Mouse (Mus musculus) heart, embryonic 12.5 days (tissue): ENCODE measurements around the gene Ush2a. TPM values are rescaled to one million over a fixed set of nuclear protein-coding genes. Genes with fewer than 3 reads are reported as not detected.
A peak's percentile ranks its signal among the peaks of the same experiment; 100 is the strongest.

Source experiments
- ATAC-seq: fragments of 200-750 bp; cut with Nextera tagmentation; 2 replicates; pipeline ENCODE4 v1.8.0; 2017; ENCODE audit warnings: moderate TSS enrichment, moderate library complexity; ENCODE audit not compliant: insufficient number of reproducible peaks, low FRiP score
- H3K27ac ChIP-seq: fragments of 300-500 bp; sonication (generic); 2 replicates; pipeline ENCODE4 v1.5.1; 2016; ENCODE audit warnings: mild to moderate bottlenecking, moderate library complexity; ENCODE audit not compliant: poor library complexity, severe bottlenecking
- H3K27me3 ChIP-seq: fragments of 300-500 bp; sonication (generic); replicated peaks from 2 replicates; pipeline ENCODE4 v1.6.1; 2016; ENCODE audit warnings: mild to moderate bottlenecking, moderate library complexity
- H3K36me3 ChIP-seq: fragments of 300-500 bp; sonication (generic); 2 replicates; pipeline ENCODE4 v1.6.1; 2016; ENCODE audit warnings: mild to moderate bottlenecking, moderate library complexity
- H3K4me1 ChIP-seq: fragments of 300-500 bp; sonication (generic); replicated peaks from 2 replicates; pipeline ENCODE4 v1.6.1; 2016; ENCODE audit warnings: mild to moderate bottlenecking
- H3K4me2 ChIP-seq: fragments of 300-500 bp; sonication (generic); 2 replicates; pipeline ENCODE4 v1.6.1; 2016; ENCODE audit warnings: mild to moderate bottlenecking, moderate library complexity
- H3K4me3 ChIP-seq: fragments of 300-500 bp; sonication (generic); 2 replicates; pipeline ENCODE4 v1.5.1; 2016; ENCODE audit warnings: mild to moderate bottlenecking
- H3K9ac ChIP-seq: fragments of 300-500 bp; sonication (generic); 2 replicates; pipeline ENCODE4 v1.6.1; 2016; ENCODE audit warnings: mild to moderate bottlenecking, moderate library complexity
- H3K9me3 ChIP-seq: fragments of 300-500 bp; sonication (generic); replicated peaks from 2 replicates; pipeline ENCODE4 v1.6.1; 2016; ENCODE audit warnings: mild to moderate bottlenecking, moderate library complexity
- WGBS: fragments of 180-500 bp; shearing (Covaris S2); methylation state at CpG from one replicate; pipeline ENCODE4 v1.1.7; 2016; 5-methylcytosine and 5-hydroxymethylcytosine counted together
- polyA plus RNA-seq: library from polyadenylated mRNA; unstranded; fragments of >200 nt; fragmentation: Nextera tagmentation; extraction: Ambion mirVana; gene quantifications from 2 replicates; pipeline ENCODE4 v1.2.1, GENCODE M21; 2016

The Ush2a gene
- polyA plus RNA-seq, 1 experiment from 2014 or later = 0.08 TPM

- 0 out of 2 replicates have a peak, but pooled peaks cover 3% of the 10 kb centered on the region for H3K4me1 ChIP-seq
- no peak overlapping the region for H3K9ac ChIP-seq
- ATAC-seq = no peak
- H3K27me3 ChIP-seq = no peaks in the 10 kb centered on the region; the same call in 1 of the 2 replicates
- 86% methylated on average over 4 of the region's 4 CpGs for WGBS
- no peak overlapping the region for H3K27ac ChIP-seq
- H3K4me3 ChIP-seq = no peak overlapping the region
- H3K36me3 ChIP-seq = no peaks in the 10 kb centered on the region
- no peak overlapping the region for H3K4me2 ChIP-seq
- no peaks in the 10 kb centered on the region for H3K9me3 ChIP-seq
Measured at GRCm38 (mm10) chr1:188878531-188879055, 616.8 kb downstream of the Ush2a start.

GRCm38 (mm10) chr1:188896906-188897551 lies 635.2 kb downstream of the Ush2a start:
- Histone ChIP-seq H3K9ac (no peak overlapping the region), H3K36me3 (no peaks in the 10 kb centered on the region), H3K4me2 (0 out of 2 replicates have a peak overlapping the region, but pooled peaks have one; percentile 19), H3K27ac (no peak overlapping the region), H3K4me1 (peaks cover 22% of the 10 kb centered on the region), H3K27me3 (peaks cover 9% of the 10 kb centered on the region; the same call in 1 of the 2 replicates), H3K4me3 (no peak overlapping the region), H3K9me3 (no peaks in the 10 kb centered on the region)
- ATAC-seq = peak; percentile 63; the same call in 1 of the 2 replicates
- 11% methylated on average over 4 of the region's 4 CpGs for WGBS

- Histone ChIP-seq H3K27me3 (no peaks in the 10 kb centered on the region), H3K4me3 (no peak overlapping the region), H3K4me1 (0 out of 2 replicates have a peak, but pooled peaks cover 2% of the 10 kb centered on the region), H3K27ac (no peak overlapping the region), H3K9ac (no peak overlapping the region), H3K4me2 (no peak overlapping the region), H3K36me3 (no peaks in the 10 kb centered on the region), H3K9me3 (no peaks in the 10 kb centered on the region)
- no peak for ATAC-seq
- WGBS = 38% methylated on average over 10 of the region's 10 CpGs
Measured at GRCm38 (mm10) chr1:188904091-188904490, 642.3 kb downstream of the Ush2a start.

GRCm38 (mm10) chr1:188906175-188906574 lies 644.4 kb downstream of the Ush2a start:
- Histone ChIP-seq H3K9me3 (no peaks in the 10 kb centered on the region), H3K4me1 (0 out of 2 replicates have a peak, but pooled peaks cover 2% of the 10 kb centered on the region), H3K9ac (no peak overlapping the region), H3K36me3 (no peaks in the 10 kb centered on the region), H3K27ac (no peak overlapping the region), H3K4me3 (no peak overlapping the region), H3K4me2 (no peak overlapping the region), H3K27me3 (no peaks in the 10 kb centered on the region)
- 77% methylated on average over 7 of the region's 7 CpGs for WGBS
- ATAC-seq = no peak

DNA sequence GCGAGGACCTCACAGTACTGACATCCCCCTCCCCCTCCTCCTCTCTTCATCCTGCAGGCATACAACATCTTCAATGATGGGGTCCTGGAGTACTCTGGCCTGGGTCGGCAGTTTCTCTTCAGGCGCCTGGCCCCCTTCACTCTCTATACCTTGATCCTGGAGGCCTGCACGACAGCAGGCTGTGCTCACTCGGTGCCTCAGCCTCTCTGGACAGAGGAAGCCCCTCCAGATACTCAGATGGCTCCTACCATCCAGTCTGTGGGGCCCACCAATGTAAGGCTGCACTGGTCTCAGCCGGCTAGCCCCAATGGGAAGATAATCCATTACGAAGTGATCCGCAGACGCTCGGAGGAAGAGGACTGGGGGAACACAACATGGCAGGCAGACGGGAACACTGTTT lies 648.8 kb downstream of the Ush2a start:
- Histone ChIP-seq H3K9me3 (no peaks in the 10 kb centered on the region), H3K4me3 (no peak overlapping the region), H3K9ac (no peak overlapping the region), H3K4me1 (no peaks in the 10 kb centered on the region), H3K4me2 (no peak overlapping the region), H3K27ac (no peak overlapping the region), H3K27me3 (no peaks in the 10 kb centered on the region), H3K36me3 (no peaks in the 10 kb centered on the region)
- no peak for ATAC-seq
- WGBS = 80% methylated on average over 11 of the region's 11 CpGs

- Histone ChIP-seq H3K36me3 (no peaks in the 10 kb centered on the region), H3K9ac (no peak overlapping the region), H3K9me3 (no peaks in the 10 kb centered on the region; the same call in 1 of the 2 replicates), H3K4me2 (no peak overlapping the region), H3K4me1 (no peaks in the 10 kb centered on the region), H3K27ac (no peak overlapping the region), H3K4me3 (no peak overlapping the region), H3K27me3 (no peaks in the 10 kb centered on the region)
- WGBS = 27% methylated on average over 1 of the region's 1 CpGs
- ATAC-seq = no peak
Measured at GRCm38 (mm10) chr1:188919946-188920345, 658.1 kb downstream of the Ush2a start.

DNA sequence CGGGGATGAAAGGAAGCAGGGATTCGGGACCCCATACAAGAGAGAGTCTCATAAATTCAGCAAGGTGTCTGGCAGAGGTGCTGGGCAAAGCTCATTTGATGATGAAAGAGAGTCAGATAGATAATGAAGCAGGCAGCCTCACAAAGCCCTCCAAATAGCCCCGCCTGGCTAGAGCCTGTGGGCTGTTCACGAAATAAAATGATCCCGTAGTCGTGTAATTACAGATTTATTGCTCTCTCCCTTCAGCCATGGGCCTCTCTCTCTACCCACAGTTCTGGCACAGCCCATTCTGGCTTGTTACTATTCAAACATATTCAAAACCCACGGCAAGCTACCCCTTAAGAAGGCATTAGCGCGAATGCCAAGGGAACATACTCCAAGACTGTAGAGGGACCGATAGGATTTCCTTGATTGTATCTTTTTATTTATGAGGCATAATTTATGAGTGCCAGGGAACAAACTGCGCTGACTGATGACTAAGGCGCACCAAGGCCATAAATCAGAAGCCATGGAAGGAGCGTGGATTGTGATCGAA lies 675.5 kb downstream of the Ush2a start:
- no peak overlapping the region for H3K4me3 ChIP-seq

GRCm38 (mm10) chr1:188945326-188945725 lies 683.5 kb downstream of the Ush2a start:
- Histone ChIP-seq H3K9me3 (no peaks in the 10 kb centered on the region), H3K27ac (no peak overlapping the region), H3K27me3 (no peaks in the 10 kb centered on the region), H3K36me3 (no peaks in the 10 kb centered on the region), H3K4me2 (no peak overlapping the region), H3K4me1 (no peaks in the 10 kb centered on the region), H3K9ac (no peak overlapping the region), H3K4me3 (no peak overlapping the region)
- WGBS = 15% methylated on average over 8 of the region's 8 CpGs
- ATAC-seq = no peak

More for the DNA sequence above, 675.5 kb downstream of the Ush2a start:
- no peak overlapping the region for H3K4me2 ChIP-seq
- no peaks in the 10 kb centered on the region for H3K36me3 ChIP-seq
- H3K9me3 ChIP-seq = 0 out of 2 replicates have a peak, but pooled peaks cover 5% of the 10 kb centered on the region
- no peak for ATAC-seq
- H3K27ac ChIP-seq = no peak overlapping the region
- no peak overlapping the region for H3K9ac ChIP-seq
- H3K4me1 ChIP-seq = no peaks in the 10 kb centered on the region
- WGBS = 91% methylated on average over 14 of the region's 14 CpGs
- no peaks in the 10 kb centered on the region for H3K27me3 ChIP-seq

- H3K36me3 ChIP-seq = no peaks in the 10 kb centered on the region
- H3K27ac ChIP-seq = no peak overlapping the region
- H3K4me1 ChIP-seq = no peaks in the 10 kb centered on the region
- no peak overlapping the region for H3K4me2 ChIP-seq
- WGBS = 89% methylated on average over 11 of the region's 11 CpGs
- no peaks in the 10 kb centered on the region for H3K9me3 ChIP-seq
- H3K9ac ChIP-seq = no peak overlapping the region
- H3K27me3 ChIP-seq = no peaks in the 10 kb centered on the region
- H3K4me3 ChIP-seq = no peak overlapping the region
- ATAC-seq = no peak
Measured at GRCm38 (mm10) chr1:188946849-188947248, 685.0 kb downstream of the Ush2a start.

DNA sequence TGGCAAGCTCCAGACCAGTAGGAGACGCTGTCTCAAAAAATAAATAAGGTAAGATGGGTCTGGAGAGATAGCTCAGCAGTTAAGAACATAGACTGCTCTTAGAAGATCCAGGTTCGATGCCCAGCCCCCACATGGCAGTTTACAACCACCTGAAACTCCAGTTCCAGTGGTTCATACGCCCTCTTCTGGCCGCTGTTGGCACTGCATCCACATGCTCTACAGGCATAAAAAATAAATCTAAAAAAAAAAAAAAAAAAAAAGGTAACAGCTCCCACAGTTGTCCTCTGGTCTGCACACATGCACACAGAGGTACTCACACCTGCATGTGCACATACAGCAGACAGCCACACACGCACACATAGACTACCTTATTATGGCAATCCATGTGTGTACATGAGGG lies 686.0 kb downstream of the Ush2a start:
- WGBS = 61% methylated on average over 5 of the region's 5 CpGs
- Histone ChIP-seq H3K4me3 (no peak overlapping the region), H3K9me3 (no peaks in the 10 kb centered on the region), H3K27me3 (no peaks in the 10 kb centered on the region), H3K4me1 (no peaks in the 10 kb centered on the region), H3K36me3 (no peaks in the 10 kb centered on the region), H3K4me2 (no peak overlapping the region), H3K9ac (no peak overlapping the region), H3K27ac (no peak overlapping the region)
- ATAC-seq = no peak

- H3K27me3 ChIP-seq = no peaks in the 10 kb centered on the region
- no peak for ATAC-seq
- H3K4me2 ChIP-seq = no peak overlapping the region
- H3K27ac ChIP-seq = no peak overlapping the region
- no peak overlapping the region for H3K9ac ChIP-seq
- no peak overlapping the region for H3K4me3 ChIP-seq
- H3K9me3 ChIP-seq = no peaks in the 10 kb centered on the region
- H3K4me1 ChIP-seq = no peaks in the 10 kb centered on the region
- 64% methylated on average over 9 of the region's 9 CpGs for WGBS
- no peaks in the 10 kb centered on the region for H3K36me3 ChIP-seq
Measured at GRCm38 (mm10) chr1:188948276-188948675, 686.5 kb downstream of the Ush2a start.
